Mouse (Mus musculus) hindbrain, embryonic 15.5 days (tissue): ENCODE results near the gene Ccnd1. TPM values are rescaled to one million over a fixed set of nuclear protein-coding genes. Genes with fewer than 3 reads are reported as not detected.

Source experiments
- ATAC-seq: fragments of 200-750 bp; cut with Nextera tagmentation; 2 replicates; pipeline ENCODE4 v1.8.0; 2017; ENCODE audit warnings: low read depth, moderate number of reproducible peaks, moderate TSS enrichment; ENCODE audit not compliant: low FRiP score
- H3K27ac ChIP-seq: fragments of 300-500 bp; sonication (generic); replicated peaks from 2 replicates; pipeline ENCODE4 v1.5.1; 2015; ENCODE audit warnings: mild to moderate bottlenecking, inconsistent platforms
- H3K27me3 ChIP-seq: fragments of 300-500 bp; sonication (generic); 2 replicates; pipeline ENCODE4 v1.6.1; 2015; ENCODE audit warnings: control low read depth, inconsistent platforms
- H3K36me3 ChIP-seq: fragments of 300-500 bp; sonication (generic); 2 replicates; pipeline ENCODE4 v1.6.1; 2015; ENCODE audit warnings: control low read depth, inconsistent platforms
- H3K4me1 ChIP-seq: fragments of 300-500 bp; sonication (generic); replicated peaks from 2 replicates; pipeline ENCODE4 v1.6.1; 2015; ENCODE audit warnings: control low read depth, inconsistent platforms
- H3K4me2 ChIP-seq: fragments of 300-500 bp; sonication (generic); 2 replicates; pipeline ENCODE4 v1.6.1; 2015; ENCODE audit warnings: moderate library complexity, mild to moderate bottlenecking, inconsistent platforms
- H3K4me3 ChIP-seq: fragments of 300-500 bp; sonication (generic); 2 replicates; pipeline ENCODE4 v1.5.1; 2015; ENCODE audit warnings: mild to moderate bottlenecking, inconsistent platforms
- H3K9ac ChIP-seq: fragments of 300-500 bp; sonication (generic); 2 replicates; pipeline ENCODE4 v1.6.1; 2015; ENCODE audit warnings: inconsistent platforms
- H3K9me3 ChIP-seq: fragments of 300-500 bp; sonication (generic); 2 replicates; pipeline ENCODE4 v1.6.1; 2016; ENCODE audit warnings: control low read depth, inconsistent platforms
- WGBS: fragments of 180-500 bp; shearing (Covaris S2); methylation state at CpG from one replicate; pipeline ENCODE4 v1.1.7; 2015; 5-methylcytosine and 5-hydroxymethylcytosine counted together
- polyA plus RNA-seq: library from polyadenylated mRNA; unstranded; fragments of >200 nt; fragmentation: Nextera tagmentation; extraction: Ambion mirVana; gene quantifications from 2 replicates; pipeline ENCODE4 v1.2.1, GENCODE M21; 2015

Gene Ccnd1
- polyA plus RNA-seq: 34.2 and 38.2 TPM in 2 replicates

DNA sequence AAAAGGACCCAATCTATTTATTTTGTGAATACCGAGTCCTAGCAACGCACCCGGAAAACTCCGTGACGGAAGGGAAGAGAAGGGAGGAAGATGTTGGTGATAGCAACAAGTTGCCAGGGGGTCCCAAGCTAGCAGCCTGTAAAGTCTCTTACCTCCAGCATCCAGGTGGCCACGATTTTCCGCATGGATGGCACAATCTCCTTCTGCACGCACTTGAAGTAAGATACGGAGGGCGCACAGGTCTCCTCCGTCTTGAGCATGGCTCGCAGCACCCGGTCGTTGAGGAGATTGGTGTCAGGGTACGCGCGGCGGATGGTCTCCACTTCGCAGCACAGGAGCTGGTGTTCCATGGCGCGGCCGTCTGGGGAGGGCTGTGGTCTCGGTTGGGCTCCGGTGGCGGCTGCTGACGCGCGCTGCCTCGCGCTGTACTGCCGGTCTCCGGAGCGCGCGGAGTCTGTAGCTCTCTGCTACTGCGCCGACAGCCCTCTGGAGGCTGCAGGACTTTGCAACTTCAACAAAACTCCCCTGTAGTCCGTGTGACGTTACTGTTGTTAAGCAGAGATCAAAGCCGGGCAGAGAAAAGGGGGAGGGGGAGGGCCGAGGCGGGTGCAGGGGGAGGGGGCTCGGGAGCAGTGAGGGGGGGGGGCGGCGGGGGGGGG lies at the start of gene Ccnd1:
Ccnd1 (minus strand) TSS at position 582 of the 659 bp plus-strand sequence.
- Histone ChIP-seq H3K27ac (peak within 1 kb of the TSS; percentile 56), H3K36me3 (no peaks in the 10 kb centered on the region), H3K27me3 (peaks cover 54% of the 10 kb centered on the region), H3K9ac (peak within 1 kb of the TSS; percentile 50), H3K4me1 (peaks cover 78% of the 10 kb centered on the region), H3K4me2 (peak within 1 kb of the TSS; percentile 100), H3K9me3 (no peaks in the 10 kb centered on the region), H3K4me3 (peak within 1 kb of the TSS; percentile 49)
- under 1% methylated on average over 40 of the region's 45 CpGs for WGBS
- peak; percentile 40 for ATAC-seq

DNA sequence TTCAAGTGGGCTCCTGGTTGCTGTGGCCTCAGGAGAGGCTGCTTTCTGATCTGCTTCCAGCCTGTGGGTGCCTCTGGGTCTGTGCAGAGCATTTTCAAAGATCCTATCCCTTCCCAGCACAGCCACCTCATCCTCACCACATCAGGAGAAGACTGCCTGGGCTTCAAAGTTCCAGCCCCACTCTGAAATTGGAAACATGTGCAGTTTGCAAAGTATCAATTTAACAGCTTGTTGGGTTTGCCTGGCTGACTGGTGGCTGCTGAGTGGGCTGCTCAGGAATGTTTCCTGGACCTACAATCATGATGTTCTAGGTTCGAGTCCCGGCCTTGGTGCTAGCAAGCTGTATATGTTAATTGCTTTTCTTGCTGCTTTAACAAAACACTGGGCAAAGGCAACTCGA lies 49.1 kb upstream of the Ccnd1 start:
- H3K27me3 ChIP-seq: no peaks in the 10 kb centered on the region
- no peak overlapping the region for H3K4me3 ChIP-seq
- 76% methylated on average over 3 of the region's 3 CpGs for WGBS
- no peak for ATAC-seq
- H3K4me1 ChIP-seq: no peaks in the 10 kb centered on the region
- H3K9ac ChIP-seq: no peak overlapping the region
- no peaks in the 10 kb centered on the region for H3K9me3 ChIP-seq
- H3K27ac ChIP-seq: no peak overlapping the region
- no peak overlapping the region for H3K4me2 ChIP-seq
- no peaks in the 10 kb centered on the region for H3K36me3 ChIP-seq

DNA sequence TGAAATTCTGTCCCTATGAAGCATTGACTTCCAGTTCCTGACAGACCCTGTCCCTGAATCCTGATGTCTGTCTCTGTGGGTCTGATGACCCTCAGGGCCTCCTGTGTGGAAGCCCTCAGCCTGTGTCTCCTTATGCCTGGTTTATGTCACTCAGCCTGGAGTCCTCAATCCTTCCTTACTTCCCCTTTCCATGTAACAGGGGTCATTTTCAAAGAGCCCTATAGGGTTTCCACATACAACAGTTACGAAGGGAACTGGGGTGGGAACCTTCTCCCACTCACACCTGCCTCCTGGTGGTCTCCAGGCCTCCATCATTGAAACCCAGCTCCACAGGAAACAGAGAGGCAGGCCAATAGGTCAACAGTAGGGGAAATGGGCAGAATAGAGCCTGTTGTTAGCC lies 45.4 kb upstream of the Ccnd1 start:
- Histone ChIP-seq H3K27ac (no peak overlapping the region), H3K4me3 (no peak overlapping the region), H3K4me1 (no peaks in the 10 kb centered on the region), H3K9me3 (no peaks in the 10 kb centered on the region), H3K9ac (no peak overlapping the region), H3K4me2 (no peak overlapping the region), H3K27me3 (no peaks in the 10 kb centered on the region), H3K36me3 (no peaks in the 10 kb centered on the region)
- no peak for ATAC-seq
- 84% methylated on average over 1 of the region's 1 CpGs for WGBS

DNA sequence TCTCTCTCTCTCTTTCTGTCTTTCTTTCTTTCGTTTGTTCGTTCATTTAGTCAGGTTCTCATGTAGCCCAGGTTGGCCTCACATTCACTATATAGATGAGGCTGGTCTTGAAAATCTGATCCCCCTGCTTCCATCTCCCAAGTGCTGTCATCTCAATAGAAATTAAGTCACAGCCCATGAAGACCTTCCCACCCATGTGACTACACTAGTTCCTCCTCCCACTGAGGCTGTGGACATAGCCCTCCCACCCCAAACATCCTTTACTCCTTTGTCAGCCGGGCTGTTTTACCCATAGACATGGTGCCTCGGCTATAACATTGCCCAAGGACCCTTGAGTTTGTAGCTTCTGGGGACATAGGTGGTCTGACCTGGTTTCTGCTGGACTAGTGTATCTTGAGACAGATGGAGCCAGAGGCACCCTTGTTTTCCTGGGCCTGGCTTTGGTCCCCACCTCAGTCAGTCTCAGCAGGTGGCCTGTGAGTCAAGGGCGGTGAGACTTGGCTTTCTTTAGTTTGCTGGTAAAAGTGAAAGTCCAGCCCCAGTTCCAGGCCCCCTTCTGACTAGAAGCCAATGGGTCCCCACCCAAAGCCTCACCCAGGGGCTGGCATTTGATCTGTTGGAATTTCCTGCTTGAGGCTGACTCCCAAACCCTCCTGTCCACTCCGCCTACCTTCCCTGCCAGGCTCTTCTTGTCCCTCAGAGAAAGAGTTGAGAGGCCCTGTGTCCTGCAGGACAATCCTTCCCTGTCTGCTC lies 42.8 kb upstream of the Ccnd1 start:
- Histone ChIP-seq H3K9me3 (no peaks in the 10 kb centered on the region), H3K4me3 (no peak overlapping the region), H3K27me3 (no peaks in the 10 kb centered on the region), H3K9ac (no peak overlapping the region), H3K36me3 (no peaks in the 10 kb centered on the region), H3K4me1 (no peaks in the 10 kb centered on the region), H3K27ac (no peak overlapping the region), H3K4me2 (no peak overlapping the region)
- no peak for ATAC-seq
- 88% methylated on average over 6 of the region's 6 CpGs for WGBS

DNA sequence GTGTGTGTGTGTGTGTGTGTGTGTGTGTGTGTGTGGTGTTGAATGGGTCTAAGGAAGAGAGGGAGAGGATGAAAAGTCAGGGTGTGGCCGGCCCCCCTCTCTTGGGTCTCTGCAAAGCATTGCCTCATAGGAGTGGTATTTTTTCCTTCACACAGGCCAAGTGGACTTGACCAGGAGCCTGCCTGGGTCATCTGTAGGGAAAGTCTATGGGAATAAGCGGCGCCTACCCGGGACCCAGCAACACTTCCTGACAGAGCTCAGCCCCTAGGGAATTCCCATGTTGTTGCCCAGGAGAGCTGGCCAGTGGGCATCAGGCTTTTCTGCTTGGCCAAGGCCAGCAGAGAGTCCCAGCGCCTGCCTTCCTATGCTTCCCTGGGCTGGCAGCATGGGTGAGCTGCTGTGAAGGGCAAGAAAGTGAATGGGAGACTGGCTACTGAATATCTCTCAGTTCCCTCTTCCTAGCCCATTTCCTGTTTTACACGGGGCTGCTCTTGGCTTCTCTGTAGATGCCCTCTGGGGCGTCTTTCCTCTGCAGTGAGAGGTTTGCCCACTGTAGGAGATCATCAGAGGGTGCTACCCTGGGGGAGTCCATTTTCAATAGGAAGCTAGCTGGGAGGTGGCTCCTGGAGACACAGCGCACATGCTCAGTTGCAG lies 41.8 kb upstream of the Ccnd1 start:
- no peak for ATAC-seq
- Histone ChIP-seq H3K4me3 (no peak overlapping the region), H3K27me3 (no peaks in the 10 kb centered on the region), H3K9ac (no peak overlapping the region), H3K36me3 (no peaks in the 10 kb centered on the region), H3K27ac (no peak overlapping the region), H3K4me2 (no peak overlapping the region), H3K4me1 (no peaks in the 10 kb centered on the region), H3K9me3 (no peaks in the 10 kb centered on the region)
- 82% methylated on average over 8 of the region's 8 CpGs for WGBS

DNA sequence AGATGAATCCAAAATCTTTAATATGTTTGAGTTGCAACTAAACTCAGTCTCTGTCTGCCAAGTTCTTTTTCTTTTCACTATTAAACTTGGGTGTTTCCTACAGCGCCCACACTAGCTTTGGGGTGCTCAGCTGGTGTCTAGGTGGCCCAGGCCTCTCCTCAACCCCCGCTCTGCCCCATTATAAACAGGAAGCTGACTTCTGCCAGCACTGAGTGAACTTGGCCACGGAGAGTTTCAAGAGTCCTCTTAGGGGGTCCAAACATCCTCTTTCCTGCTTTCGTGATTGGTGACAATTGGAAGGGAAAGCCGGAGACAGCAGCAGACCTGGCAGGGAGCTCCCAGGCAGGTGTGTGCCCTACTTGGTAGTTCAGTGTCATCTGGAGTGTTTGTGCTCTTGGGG lies 40.1 kb upstream of the Ccnd1 start:
- H3K4me2 ChIP-seq: no peak overlapping the region
- H3K27ac ChIP-seq: no peak overlapping the region
- H3K27me3 ChIP-seq: no peaks in the 10 kb centered on the region
- H3K4me3 ChIP-seq: no peak overlapping the region
- no peaks in the 10 kb centered on the region for H3K36me3 ChIP-seq
- no peak overlapping the region for H3K9ac ChIP-seq
- no peaks in the 10 kb centered on the region for H3K4me1 ChIP-seq
- H3K9me3 ChIP-seq: no peaks in the 10 kb centered on the region
- ATAC-seq: no peak
- WGBS: 81% methylated on average over 5 of the region's 5 CpGs

DNA sequence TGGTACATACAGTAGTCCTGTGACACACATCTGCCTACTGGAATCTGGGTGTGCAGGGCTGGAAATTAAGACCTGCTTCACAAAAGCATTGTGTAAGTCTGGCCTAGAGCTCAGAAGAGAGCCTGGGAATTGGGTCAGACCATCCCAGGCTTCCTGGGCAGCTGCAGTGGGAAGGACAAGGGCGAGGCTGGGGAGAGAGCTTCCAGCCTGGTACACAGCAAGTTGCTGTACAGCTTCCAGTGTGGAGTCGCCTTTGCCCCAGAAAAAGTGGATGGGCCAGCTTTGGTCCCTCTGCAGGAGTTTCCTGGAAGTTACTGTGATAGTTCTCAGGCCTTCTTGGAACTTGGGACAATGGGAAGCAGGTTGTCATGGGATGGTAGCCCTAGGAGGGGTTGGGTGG lies 37.4 kb upstream of the Ccnd1 start:
- Histone ChIP-seq H3K9me3 (no peaks in the 10 kb centered on the region), H3K27me3 (no peaks in the 10 kb centered on the region), H3K27ac (no peak overlapping the region), H3K9ac (no peak overlapping the region), H3K4me1 (no peaks in the 10 kb centered on the region), H3K4me2 (no peak overlapping the region), H3K4me3 (no peak overlapping the region), H3K36me3 (no peaks in the 10 kb centered on the region)
- ATAC-seq: no peak
- 82% methylated on average over 2 of the region's 2 CpGs for WGBS

DNA sequence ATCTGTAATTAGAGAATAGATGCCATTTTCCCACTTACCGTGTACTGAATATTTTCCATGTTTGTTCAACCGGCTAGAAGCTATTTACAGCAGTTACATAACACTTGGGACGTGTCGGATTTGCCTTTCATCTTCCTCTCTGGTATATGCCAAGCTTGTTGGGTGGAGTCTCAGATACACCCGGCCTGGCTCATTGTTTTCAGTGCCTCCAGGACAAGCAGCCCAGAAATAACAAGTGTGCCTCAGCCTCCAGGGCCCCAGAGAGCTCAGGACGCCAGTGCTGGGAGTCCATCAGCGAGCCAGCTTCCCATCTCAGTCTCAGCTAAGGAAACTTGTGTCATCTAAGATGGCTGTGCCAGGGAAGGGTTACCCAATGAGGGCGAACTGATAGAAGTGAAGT lies 33.7 kb upstream of the Ccnd1 start:
- 73% methylated on average over 8 of the region's 8 CpGs for WGBS

DNA sequence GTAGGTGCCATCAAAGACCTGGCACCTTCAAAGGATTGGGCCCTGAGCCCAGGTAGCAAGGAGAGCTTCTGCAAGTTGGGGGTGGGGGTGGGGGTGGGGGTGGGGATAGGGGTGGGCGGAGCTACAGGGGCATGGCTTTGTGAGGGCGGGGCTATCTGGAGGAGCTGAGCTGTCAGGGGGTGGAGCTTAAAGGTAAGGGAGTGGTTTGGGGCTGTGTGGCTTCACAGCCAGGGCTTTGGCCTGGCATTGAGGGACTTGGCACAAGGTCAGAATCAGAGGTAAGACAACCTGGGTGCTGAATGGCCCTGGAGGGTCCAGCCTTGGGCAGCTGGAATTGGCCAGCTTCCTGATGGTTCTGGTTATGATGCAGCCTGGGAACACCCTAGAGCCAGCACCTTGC lies 32.0 kb upstream of the Ccnd1 start:
- H3K4me2 ChIP-seq: no peak overlapping the region
- no peak overlapping the region for H3K4me3 ChIP-seq
- no peaks in the 10 kb centered on the region for H3K36me3 ChIP-seq
- 42% methylated on average over 2 of the region's 2 CpGs for WGBS
- H3K9ac ChIP-seq: no peak overlapping the region
- no peaks in the 10 kb centered on the region for H3K9me3 ChIP-seq
- no peaks in the 10 kb centered on the region for H3K4me1 ChIP-seq
- no peaks in the 10 kb centered on the region for H3K27me3 ChIP-seq
- ATAC-seq: no peak
- no peak overlapping the region for H3K27ac ChIP-seq

More for the DNA sequence above, 33.7 kb upstream of the Ccnd1 start:
- Histone ChIP-seq H3K4me2 (no peak overlapping the region), H3K4me3 (no peak overlapping the region), H3K9me3 (no peaks in the 10 kb centered on the region), H3K36me3 (no peaks in the 10 kb centered on the region), H3K9ac (no peak overlapping the region), H3K4me1 (no peaks in the 10 kb centered on the region), H3K27ac (no peak overlapping the region), H3K27me3 (no peaks in the 10 kb centered on the region)
- no peak for ATAC-seq

DNA sequence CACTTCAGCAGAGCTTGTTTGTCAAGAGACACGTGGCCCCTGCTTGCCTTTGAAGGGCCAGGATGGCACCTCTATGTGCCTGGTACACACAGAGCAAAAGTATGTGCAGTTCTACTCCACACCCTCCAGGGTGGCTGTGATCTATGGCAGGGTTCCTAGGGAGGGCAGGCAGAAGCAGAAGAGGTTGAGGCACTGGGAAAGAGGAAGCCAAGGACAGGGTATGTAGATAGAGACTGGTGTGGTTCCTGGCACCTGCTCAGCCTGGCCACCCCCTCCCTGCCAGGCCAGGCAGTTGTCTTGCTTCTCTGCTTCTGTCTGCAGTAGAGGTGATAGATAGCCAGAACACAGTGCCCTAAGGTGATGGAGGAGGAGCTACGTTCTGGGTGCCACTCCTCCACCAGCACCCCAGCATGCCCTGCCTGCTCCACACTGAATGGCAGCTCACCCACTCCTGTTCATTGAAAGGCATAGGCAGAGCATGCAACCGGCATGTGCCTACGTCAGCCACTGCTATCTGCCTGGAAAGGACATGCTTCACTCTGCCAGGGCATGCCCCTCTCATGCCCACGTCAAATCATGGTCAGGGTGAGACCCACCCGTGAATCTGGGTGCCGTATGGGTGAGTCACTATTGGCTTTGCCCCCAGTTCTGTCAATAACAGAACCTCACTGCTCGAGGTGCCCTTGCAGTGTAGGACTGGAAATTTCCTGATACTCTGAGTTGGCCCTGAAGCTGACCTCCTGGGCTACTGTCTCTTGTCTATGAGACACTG lies 31.5 kb upstream of the Ccnd1 start:
- H3K27me3 ChIP-seq: no peaks in the 10 kb centered on the region
- H3K27ac ChIP-seq: no peak overlapping the region
- H3K4me2 ChIP-seq: no peak overlapping the region
- WGBS: 74% methylated on average over 8 of the region's 8 CpGs
- H3K9me3 ChIP-seq: no peaks in the 10 kb centered on the region
- no peak for ATAC-seq
- no peak overlapping the region for H3K4me3 ChIP-seq
- H3K9ac ChIP-seq: no peak overlapping the region
- no peaks in the 10 kb centered on the region for H3K4me1 ChIP-seq
- no peaks in the 10 kb centered on the region for H3K36me3 ChIP-seq

DNA sequence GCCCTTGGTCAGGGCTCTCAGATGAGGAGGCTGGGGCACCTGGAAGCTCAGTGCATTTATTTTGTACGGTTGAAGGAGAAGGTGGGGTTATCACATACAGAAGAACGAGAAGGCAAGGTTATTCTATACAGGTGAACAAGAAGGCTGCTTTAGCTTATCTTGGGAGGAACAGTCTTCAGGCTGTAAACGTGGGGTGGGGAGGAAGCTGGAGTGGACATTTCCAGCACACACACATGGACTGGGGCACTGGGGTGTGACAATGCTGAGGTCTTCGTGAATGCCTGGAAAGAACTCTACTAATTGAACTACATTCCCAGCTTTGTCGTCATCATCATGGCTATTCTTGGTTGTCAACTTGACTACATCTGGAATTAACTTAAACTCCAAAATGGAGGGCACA lies 26.2 kb upstream of the Ccnd1 start:
- H3K4me1 ChIP-seq: no peaks in the 10 kb centered on the region
- 80% methylated on average over 5 of the region's 5 CpGs for WGBS
- H3K4me2 ChIP-seq: no peak overlapping the region
- H3K36me3 ChIP-seq: no peaks in the 10 kb centered on the region
- no peak overlapping the region for H3K9ac ChIP-seq
- H3K9me3 ChIP-seq: no peaks in the 10 kb centered on the region
- no peak overlapping the region for H3K27ac ChIP-seq
- no peaks in the 10 kb centered on the region for H3K27me3 ChIP-seq
- no peak for ATAC-seq
- no peak overlapping the region for H3K4me3 ChIP-seq

DNA sequence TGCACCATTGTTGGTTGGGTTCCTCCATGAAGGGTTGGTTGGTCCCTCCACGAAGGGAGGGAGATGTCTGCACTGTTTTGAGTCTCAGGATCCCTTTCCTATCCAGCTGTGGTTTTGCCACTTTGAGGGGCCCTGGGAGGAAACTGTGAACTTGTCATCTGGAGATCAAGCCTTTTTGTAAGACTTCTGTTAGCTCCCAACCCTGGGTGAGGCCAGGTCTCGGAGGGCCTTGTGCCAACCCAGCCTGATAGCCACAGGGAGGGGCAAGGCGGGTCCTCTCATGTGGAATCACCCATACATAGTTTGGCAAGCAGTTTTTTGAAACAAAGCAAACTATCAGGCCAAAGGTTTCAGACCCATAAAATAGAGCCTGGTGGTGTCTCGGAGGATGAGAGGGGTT lies 24.6 kb upstream of the Ccnd1 start:
- Histone ChIP-seq H3K9me3 (no peaks in the 10 kb centered on the region), H3K27ac (no peak overlapping the region), H3K27me3 (no peaks in the 10 kb centered on the region), H3K4me2 (no peak overlapping the region), H3K4me3 (no peak overlapping the region), H3K36me3 (no peaks in the 10 kb centered on the region), H3K9ac (no peak overlapping the region), H3K4me1 (no peaks in the 10 kb centered on the region)
- WGBS: 92% methylated on average over 4 of the region's 4 CpGs
- ATAC-seq: no peak
